27 mouse cellular contexts compared by ENCODE assay signal in genomic region chr2:147192731-147193130, GRCm38 (mm10). TPM values are rescaled to one million over a fixed set of nuclear protein-coding genes. Genes with fewer than 3 reads are reported as not detected.
DNase-seq lines count a peak whose midpoint lies in the region; ATAC-seq and TF ChIP-seq lines count a peak whose summit lies in the region.
"Had no signal": no experiment of that assay in that cellular context is flagged by ENCODE, and none has a peak within 500 bp of the region (broad histone marks: within the 10 kb centered on the region; RNA-seq: fewer than 3 reads in every experiment).

No protein-coding gene starts in this region.

- TF ChIP-seq CTCF in stomach, postnatal 0 days (IDR thresholded peaks at IDR 0.05; ENCODE audit: low read depth) = no peak

- H3K27ac ChIP-seq in forebrain, embryonic 12.5 days = no peak overlapping the region
- no peak overlapping the region for H3K27ac ChIP-seq in forebrain, embryonic 14.5 days (ENCODE audit: low read depth, low read length)
- H3K27ac ChIP-seq in stomach, embryonic 15.5 days = no peak overlapping the region
- no peak overlapping the region for H3K27ac ChIP-seq in stomach, postnatal 0 days (replicated peaks)
- 0 out of 2 replicates have a peak overlapping the region, but pooled peaks have one; percentile 54 for H3K27ac ChIP-seq in midbrain, embryonic 12.5 days (replicated peaks)
- no peak overlapping the region for H3K27ac ChIP-seq in neural tube, embryonic 15.5 days (replicated peaks)
- H3K27ac ChIP-seq: embryonic facial prominence, embryonic 13.5 days; gastrocnemius, adult 2 months; heart, embryonic 15.5 days; layer of hippocampus, adult 2 months; limb, embryonic 12.5 days; neural tube, embryonic 12.5 days had no signal

- H3K36me3 ChIP-seq in forebrain, embryonic 12.5 days (replicated peaks) = no peaks in the 10 kb centered on the region
- no peaks in the 10 kb centered on the region for H3K36me3 ChIP-seq in forebrain, embryonic 14.5 days (ENCODE audit: control insufficient read depth, insufficient read depth, low read length)
- H3K36me3 ChIP-seq in stomach, embryonic 15.5 days = no peaks in the 10 kb centered on the region
- no peaks in the 10 kb centered on the region for H3K36me3 ChIP-seq in stomach, postnatal 0 days (ENCODE audit: control insufficient read depth, insufficient read depth, low read length)
- H3K36me3 ChIP-seq in midbrain, embryonic 12.5 days = no peaks in the 10 kb centered on the region
- H3K36me3 ChIP-seq in neural tube, embryonic 15.5 days = no peaks in the 10 kb centered on the region
- H3K36me3 ChIP-seq: embryonic facial prominence, embryonic 13.5 days; heart, embryonic 15.5 days; limb, embryonic 12.5 days; neural tube, embryonic 12.5 days had no signal

- 2% methylated on average over 13 of the region's 13 CpGs for WGBS in forebrain, embryonic 12.5 days
- WGBS in forebrain, embryonic 14.5 days = 3% methylated on average over 13 of the region's 13 CpGs
- WGBS in stomach, embryonic 15.5 days = 3% methylated on average over 13 of the region's 13 CpGs
- 5% methylated on average over 13 of the region's 13 CpGs for WGBS in stomach, postnatal 0 days
- under 1% methylated on average over 13 of the region's 13 CpGs for WGBS in midbrain, embryonic 12.5 days
- 0% methylated on average over 13 of the region's 13 CpGs for WGBS in neural tube, embryonic 15.5 days

- no peak for DNase-seq in forebrain, embryonic 14.5 days (ENCODE audit: low spot score)
- no peak for DNase-seq in stomach, postnatal 0 days (ENCODE audit: low spot score)
- DNase-seq in testis, postnatal 14 days (ENCODE audit: low spot score) = no peak
- no peak for DNase-seq in kidney, adult 9 months
- DNase-seq: adrenal gland, adult 2 months; cerebellum, adult 11-12 months; gastrocnemius, adult 2 months; heart, postnatal 36 days; kidney, adult 2 months; kidney, postnatal 10 days; lung, adult 18-20 months; lung, postnatal 10 days; right cerebral cortex, postnatal 4 days had no signal

- H3K9me3 ChIP-seq in forebrain, embryonic 12.5 days = no peaks in the 10 kb centered on the region
- no peaks in the 10 kb centered on the region for H3K9me3 ChIP-seq in forebrain, embryonic 14.5 days (replicated peaks; ENCODE audit: control insufficient read depth, low read length)
- no peaks in the 10 kb centered on the region for H3K9me3 ChIP-seq in stomach, embryonic 15.5 days
- H3K9me3 ChIP-seq in stomach, postnatal 0 days (ENCODE audit: control insufficient read depth, low read length) = no peaks in the 10 kb centered on the region
- H3K9me3 ChIP-seq in midbrain, embryonic 12.5 days = no peaks in the 10 kb centered on the region
- H3K9me3 ChIP-seq in neural tube, embryonic 15.5 days (replicated peaks) = no peaks in the 10 kb centered on the region
- H3K9me3 ChIP-seq: embryonic facial prominence, embryonic 13.5 days; heart, embryonic 15.5 days; limb, embryonic 12.5 days; neural tube, embryonic 12.5 days had no signal

- no peak for ATAC-seq in forebrain, embryonic 12.5 days (ENCODE audit: low FRiP score)
- ATAC-seq in forebrain, embryonic 14.5 days = no peak
- no peak for ATAC-seq in stomach, embryonic 15.5 days (ENCODE audit: insufficient read depth, low FRiP score, low read depth)
- no peak for ATAC-seq in stomach, postnatal 0 days (ENCODE audit: low FRiP score, low TSS enrichment)
- no peak for ATAC-seq in midbrain, embryonic 12.5 days (ENCODE audit: low FRiP score, low read depth)
- no peak for ATAC-seq in neural tube, embryonic 15.5 days (ENCODE audit: low FRiP score)
- ATAC-seq: Patski had no signal

- TF ChIP-seq EP300 in stomach, postnatal 0 days (optimal IDR thresholded peaks at IDR 0.05) = no peak

- peak overlapping the region; percentile 57; the same call in 1 of the 2 replicates for H3K4me2 ChIP-seq in forebrain, embryonic 12.5 days
- H3K4me2 ChIP-seq in forebrain, embryonic 14.5 days (ENCODE audit: low read length) = no peak overlapping the region
- no peak overlapping the region for H3K4me2 ChIP-seq in stomach, embryonic 15.5 days
- no peak overlapping the region for H3K4me2 ChIP-seq in stomach, postnatal 0 days (replicated peaks; ENCODE audit: low read depth)
- H3K4me2 ChIP-seq in midbrain, embryonic 12.5 days (replicated peaks) = peak overlapping the region; percentile 59
- peak overlapping the region; percentile 61 for H3K4me2 ChIP-seq in neural tube, embryonic 15.5 days
- H3K4me2 ChIP-seq: heart, embryonic 15.5 days; limb, embryonic 12.5 days; liver, embryonic 11.5 days had no signal

- no peak overlapping the region for H3K9ac ChIP-seq in forebrain, embryonic 12.5 days
- no peak overlapping the region for H3K9ac ChIP-seq in forebrain, embryonic 14.5 days (ENCODE audit: low read length)
- H3K9ac ChIP-seq in stomach, embryonic 15.5 days = no peak overlapping the region
- no peak overlapping the region for H3K9ac ChIP-seq in stomach, postnatal 0 days (ENCODE audit: low read length)
- no peak overlapping the region for H3K9ac ChIP-seq in midbrain, embryonic 12.5 days (replicated peaks)
- no peak overlapping the region for H3K9ac ChIP-seq in neural tube, embryonic 15.5 days (replicated peaks)
- H3K9ac ChIP-seq: embryonic facial prominence, embryonic 13.5 days; heart, embryonic 15.5 days; limb, embryonic 12.5 days; neural tube, embryonic 12.5 days had no signal

- peaks cover 44% of the 10 kb centered on the region for H3K4me1 ChIP-seq in forebrain, embryonic 12.5 days
- peaks cover 8% of the 10 kb centered on the region for H3K4me1 ChIP-seq in forebrain, embryonic 14.5 days (ENCODE audit: control insufficient read depth, insufficient read depth, low read length)
- peaks cover 22% of the 10 kb centered on the region for H3K4me1 ChIP-seq in stomach, embryonic 15.5 days
- H3K4me1 ChIP-seq in stomach, postnatal 0 days (replicated peaks; ENCODE audit: control insufficient read depth, insufficient read depth) = no peaks in the 10 kb centered on the region; the same call in 1 of the 2 replicates
- peaks cover 42% of the 10 kb centered on the region for H3K4me1 ChIP-seq in midbrain, embryonic 12.5 days
- H3K4me1 ChIP-seq in neural tube, embryonic 15.5 days = peaks cover 30% of the 10 kb centered on the region

- peaks cover 96% of the 10 kb centered on the region for H3K27me3 ChIP-seq in forebrain, embryonic 12.5 days
- H3K27me3 ChIP-seq in forebrain, embryonic 14.5 days (replicated peaks; ENCODE audit: control insufficient read depth, insufficient read depth, low read length) = peaks cover 93% of the 10 kb centered on the region
- H3K27me3 ChIP-seq in stomach, embryonic 15.5 days (replicated peaks) = peaks cover 89% of the 10 kb centered on the region
- peaks cover 48% of the 10 kb centered on the region for H3K27me3 ChIP-seq in stomach, postnatal 0 days (ENCODE audit: control insufficient read depth, insufficient read depth, low read length)
- peaks cover 97% of the 10 kb centered on the region for H3K27me3 ChIP-seq in midbrain, embryonic 12.5 days
- peaks cover 91% of the 10 kb centered on the region for H3K27me3 ChIP-seq in neural tube, embryonic 15.5 days (replicated peaks)

- peak overlapping the region; percentile 40; the same call in 1 of the 2 replicates for H3K4me3 ChIP-seq in forebrain, embryonic 12.5 days (replicated peaks)
- no peak overlapping the region for H3K4me3 ChIP-seq in forebrain, embryonic 14.5 days (ENCODE audit: low read depth, low read length)
- peak overlapping the region; percentile 39 for H3K4me3 ChIP-seq in stomach, embryonic 15.5 days (replicated peaks)
- no peak overlapping the region for H3K4me3 ChIP-seq in stomach, postnatal 0 days (ENCODE audit: low read depth, low read length)
- peak overlapping the region; percentile 37 for H3K4me3 ChIP-seq in midbrain, embryonic 12.5 days
- peak overlapping the region; percentile 36; the same call in 1 of the 2 replicates for H3K4me3 ChIP-seq in neural tube, embryonic 15.5 days (replicated peaks)
- H3K4me3 ChIP-seq: embryonic facial prominence, embryonic 13.5 days; erythroblast, embryonic 14.5 days; gastrocnemius, adult 2 months; heart, embryonic 15.5 days; layer of hippocampus, adult 2 months; limb, embryonic 12.5 days had no signal

RNA-seq across cellular contexts. Expression of gene Nkx2-2, which starts 1.3 kb away (rescaled TPM):
- polyA plus RNA-seq in forebrain, embryonic 12.5 days (2016; fragmentation: Nextera tagmentation; extraction: Ambion mirVana) = 7.7 and 9.2 TPM in 2 replicates
- polyA plus RNA-seq in forebrain, embryonic 14.5 days (2014; fragmentation: Nextera tagmentation; extraction: Ambion mirVana) = 3.2 and 5.1 TPM in 2 replicates
- 3.5 and 6.0 TPM in 2 replicates for polyA plus RNA-seq in stomach, embryonic 15.5 days (2015; fragmentation: Nextera tagmentation; extraction: Ambion mirVana)
- polyA plus RNA-seq in stomach, postnatal 0 days (2015; fragmentation: Nextera tagmentation; extraction: Ambion mirVana) = 0.47 and 0.64 TPM in 2 replicates
- polyA plus RNA-seq in midbrain, embryonic 12.5 days (2016; fragmentation: Nextera tagmentation; extraction: Ambion mirVana) = 9.3 and 14.2 TPM in 2 replicates
- polyA plus RNA-seq in neural tube, embryonic 15.5 days (2015; fragmentation: Nextera tagmentation; extraction: Ambion mirVana) = 5.0 and 5.4 TPM in 2 replicates
- polyA plus RNA-seq: adrenal gland, adult 2 months; embryonic facial prominence, embryonic 13.5 days; erythroblast, embryonic 14.5 days; gonadal fat pad, adult 2 months; heart, embryonic 15.5 days; kidney, adult 2 months; limb, embryonic 12.5 days; Patski; thymus, postnatal 0 days had no signal

Comparison
In these comparisons a context has a peak if more than half of its experiments do, and no peak if none do; other contexts are left out.
1. H3K4me2 ChIP-seq: peak in forebrain, embryonic 12.5 days (single experiment), midbrain, embryonic 12.5 days (single experiment) and neural tube, embryonic 15.5 days (single experiment); none in forebrain, embryonic 14.5 days (single experiment), stomach, embryonic 15.5 days (single experiment) and stomach, postnatal 0 days (single experiment).
2. H3K4me3 ChIP-seq: peak in forebrain, embryonic 12.5 days (single experiment), stomach, embryonic 15.5 days (single experiment), midbrain, embryonic 12.5 days (single experiment) and neural tube, embryonic 15.5 days (single experiment); none in forebrain, embryonic 14.5 days (single experiment) and stomach, postnatal 0 days (single experiment).